Mouse (Mus musculus): ENCODE results near the gene Zfp697.
"Not testable (repeated sequence)": the region's sequence is repeated elsewhere in the genome, so short reads cannot be mapped to it uniquely, and the experiment has no call there.

Gene Zfp697

GRCm38 (mm10) chr3:98368283-98368682 lies 14.0 kb upstream of the Zfp697 start:
- CTCF ChIA-PET = no interaction called here

GRCm38 (mm10) chr3:98368776-98369175 lies 13.5 kb upstream of the Zfp697 start:
- CTCF ChIA-PET = no interaction called here

- CTCF ChIA-PET = interaction anchor here (0.6 to 0.8 kb wide), 2 partner anchors 11 to 51 kb away, joined by 3 read pairs; no protein-coding TSS in a partner anchor
Observed at GRCm38 (mm10) chr3:98374062-98374719, 8.1 kb upstream of the Zfp697 start.

GRCm38 (mm10) chr3:98374980-98375379 lies 7.3 kb upstream of the Zfp697 start:
- CTCF ChIA-PET = interaction anchor here (0.6 kb wide), 1 partner anchor 51 kb away, joined by 3 read pairs; no protein-coding TSS in a partner anchor

- CTCF ChIA-PET = no interaction called here
Observed at GRCm38 (mm10) chr3:98378267-98378666, 4.0 kb upstream of the Zfp697 start.

GRCm38 (mm10) chr3:98379236-98379635 lies 3.0 kb upstream of the Zfp697 start:
- CTCF ChIA-PET = no interaction called here

- CTCF ChIA-PET = no interaction called here
Observed at GRCm38 (mm10) chr3:98381677-98382245, 500 bp upstream of the Zfp697 start.

GRCm38 (mm10) chr3:98383024-98383790 lies 946 bp downstream of the Zfp697 start:
- CTCF ChIA-PET = interaction anchor here (0.6 to 0.7 kb wide), 2 partner anchors 66 to 388 kb away, joined by 3 to 4 read pairs; no protein-coding TSS in a partner anchor

- CTCF ChIA-PET = no interaction called here
Observed at GRCm38 (mm10) chr3:98387086-98387485, 4.8 kb downstream of the Zfp697 start.

GRCm38 (mm10) chr3:98387756-98388155 lies 5.5 kb downstream of the Zfp697 start:
- CTCF ChIA-PET = no interaction called here

- CTCF ChIA-PET = no interaction called here
Observed at GRCm38 (mm10) chr3:98389305-98389704, 7.0 kb downstream of the Zfp697 start.

GRCm38 (mm10) chr3:98404268-98404895 lies 22.1 kb downstream of the Zfp697 start:
- CTCF ChIA-PET = not testable (repeated sequence)

GRCm38 (mm10) chr3:98405877-98406276 lies 23.6 kb downstream of the Zfp697 start:
- CTCF ChIA-PET = not testable (repeated sequence)

GRCm38 (mm10) chr3:98406569-98407144 lies 24.4 kb downstream of the Zfp697 start:
- CTCF ChIA-PET = not testable (repeated sequence)

- CTCF ChIA-PET = not testable (repeated sequence)
Observed at GRCm38 (mm10) chr3:98407261-98407780, 25.1 kb downstream of the Zfp697 start.

GRCm38 (mm10) chr3:98410619-98411580 lies 28.6 kb downstream of the Zfp697 start:
- CTCF ChIA-PET = not testable (repeated sequence)

- CTCF ChIA-PET = no interaction called here
Observed at GRCm38 (mm10) chr3:98413733-98414132, 31.5 kb downstream of the Zfp697 start.

GRCm38 (mm10) chr3:98414296-98414695 lies 32.0 kb downstream of the Zfp697 start:
- CTCF ChIA-PET = no interaction called here

- CTCF ChIA-PET = no interaction called here
Observed at GRCm38 (mm10) chr3:98416426-98417250, 34.4 kb downstream of the Zfp697 start.

- CTCF ChIA-PET = no interaction called here
Observed at GRCm38 (mm10) chr3:98417328-98417727, 35.1 kb downstream of the Zfp697 start.
